Mouse (Mus musculus) thymus, postnatal 14 days (tissue): ENCODE data around the gene Snx21.
"Not testable (repeated sequence)": the region's sequence is repeated elsewhere in the genome, so short reads cannot be mapped to it uniquely, and the experiment has no call there.

Experiments used
- DNase-seq: peaks from one replicate; pipeline ENCODE4 v3.0.0; 2021

Gene Snx21

GRCm38 (mm10) chr2:164795868-164796267, 10.2 kb downstream of the Snx21 start:
- no peak for DNase-seq

GRCm38 (mm10) chr2:164798554-164798953, 12.9 kb downstream of the Snx21 start:
- not testable (repeated sequence) for DNase-seq

DNA sequence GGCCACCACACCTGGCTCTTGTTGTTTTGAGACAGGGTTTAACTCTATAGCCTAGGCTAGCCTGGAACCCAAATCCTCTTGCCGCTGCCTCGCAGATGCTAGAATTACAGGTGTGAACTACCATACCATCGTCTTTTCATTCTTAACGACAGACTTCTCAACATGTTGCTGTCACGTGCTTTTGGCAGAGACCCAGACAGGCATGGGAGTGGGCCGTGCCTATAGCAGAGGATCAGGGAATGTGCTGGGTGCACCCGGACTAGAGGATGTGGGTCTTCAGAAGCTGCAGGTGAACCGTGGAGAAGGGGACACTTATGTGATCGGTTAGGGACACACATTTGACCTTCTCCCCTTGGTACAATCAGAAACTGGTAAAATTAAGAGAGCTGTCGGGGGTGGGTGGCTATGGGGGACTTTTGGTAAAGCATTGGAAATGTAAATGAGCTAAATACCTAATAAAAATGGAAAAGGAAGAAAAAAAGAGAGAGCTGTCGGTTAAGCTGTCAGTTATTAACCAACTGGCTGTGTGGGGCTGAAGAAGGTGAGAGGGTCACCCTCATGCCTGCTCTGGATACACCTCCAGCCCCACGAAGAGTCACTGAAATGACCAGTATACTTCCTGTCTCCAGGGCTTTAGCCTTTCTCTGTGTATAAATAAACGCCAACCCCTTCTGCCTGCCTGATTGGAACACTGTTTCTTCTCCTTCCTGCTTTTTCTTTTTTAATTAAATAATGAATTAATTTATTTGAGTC, 14.8 kb downstream of the Snx21 start:
- no peak for DNase-seq

GRCm38 (mm10) chr2:164803201-164803920, 17.7 kb downstream of the Snx21 start:
- DNase-seq: no peak

DNA sequence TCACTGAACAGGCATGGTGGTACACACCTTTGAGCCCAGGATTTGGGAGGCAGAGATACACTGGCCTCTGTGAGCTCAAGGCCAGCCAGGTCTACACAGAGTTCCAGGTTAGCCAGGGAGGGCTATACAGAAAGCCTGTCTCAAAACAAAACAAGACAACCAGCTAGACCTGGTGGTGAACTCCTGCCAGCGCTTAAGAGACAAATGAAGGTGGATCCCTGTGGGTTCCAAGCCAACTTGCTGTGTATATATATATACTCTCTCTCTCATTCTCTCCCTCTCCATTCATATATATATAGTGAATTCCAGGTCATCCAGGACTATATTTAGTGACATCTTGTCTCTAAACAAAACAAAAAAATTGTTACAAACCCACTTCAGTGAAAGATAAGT, 18.3 kb downstream of the Snx21 start:
- DNase-seq: no peak

DNA sequence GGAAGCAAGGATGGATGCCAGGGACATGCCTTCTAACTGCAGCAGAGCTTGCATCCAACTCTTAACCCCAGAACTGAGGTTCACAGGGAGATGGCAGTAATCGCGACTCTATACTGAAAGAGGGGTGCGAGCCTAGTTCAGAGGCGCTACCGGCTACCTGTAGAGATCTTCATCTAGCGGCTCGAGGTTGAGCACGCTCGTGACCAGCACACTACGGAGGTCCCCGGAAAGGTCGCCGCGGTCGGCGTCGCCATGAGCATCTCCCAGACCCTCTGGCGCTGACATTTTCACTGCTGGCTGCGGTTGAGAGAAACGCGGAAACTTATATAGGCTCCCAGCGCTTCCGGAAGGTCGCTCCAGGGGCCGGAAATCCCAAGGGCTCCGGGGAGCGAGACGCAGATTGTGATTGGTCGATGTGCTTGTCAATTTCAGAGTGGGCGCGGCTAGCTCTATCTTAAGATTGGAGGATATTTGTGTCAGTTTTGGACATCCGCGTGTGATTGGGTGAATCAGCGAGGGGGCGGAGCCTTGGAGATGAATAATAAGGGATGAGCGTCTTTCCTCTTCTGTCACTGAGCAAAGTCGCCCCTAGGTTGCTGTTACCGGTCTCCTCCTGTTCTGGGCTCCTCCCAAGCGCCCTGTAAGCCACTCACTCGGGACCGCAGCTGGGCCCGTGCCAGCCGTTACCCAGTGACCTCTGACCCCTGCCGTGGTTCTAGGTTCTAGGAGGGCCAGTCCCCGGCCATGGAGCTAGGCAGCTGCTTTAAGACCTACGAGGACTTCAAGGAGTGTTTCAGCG, 19.1 kb downstream of the Snx21 start, which contains the start of the genes Acot8 and Zswim3:
Gene Acot8 (minus strand): TSS at position 350 of the 799 bp plus-strand sequence.
Gene Zswim3 (plus strand): TSS at position 566 of the 799 bp plus-strand sequence.
- peak; percentile 99 for DNase-seq

- no peak for DNase-seq
Measured at GRCm38 (mm10) chr2:164805332-164805718, 19.7 kb downstream of the Snx21 start.

DNA sequence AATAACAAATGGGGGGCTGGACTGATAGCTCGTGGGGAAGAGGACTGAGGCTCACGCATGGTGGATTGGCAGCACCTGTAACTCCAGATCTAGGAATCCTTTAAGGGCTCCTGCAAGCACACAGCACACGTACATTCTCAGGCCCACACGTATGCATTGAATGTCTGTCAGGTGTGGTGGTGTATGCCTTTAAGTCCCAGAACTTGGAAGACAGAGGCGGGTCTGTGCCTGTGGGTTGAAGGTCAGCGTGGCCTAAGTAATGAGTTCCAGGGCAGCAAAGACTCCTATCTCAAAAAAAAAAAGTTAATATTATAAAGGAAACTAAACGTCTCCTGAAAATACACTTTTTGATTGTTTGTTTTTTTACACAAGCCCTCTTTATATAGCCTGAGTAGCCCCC, 21.0 kb downstream of the Snx21 start:
- no peak for DNase-seq

- DNase-seq: no peak
Measured at GRCm38 (mm10) chr2:164813557-164813956, 27.9 kb downstream of the Snx21 start.

DNA sequence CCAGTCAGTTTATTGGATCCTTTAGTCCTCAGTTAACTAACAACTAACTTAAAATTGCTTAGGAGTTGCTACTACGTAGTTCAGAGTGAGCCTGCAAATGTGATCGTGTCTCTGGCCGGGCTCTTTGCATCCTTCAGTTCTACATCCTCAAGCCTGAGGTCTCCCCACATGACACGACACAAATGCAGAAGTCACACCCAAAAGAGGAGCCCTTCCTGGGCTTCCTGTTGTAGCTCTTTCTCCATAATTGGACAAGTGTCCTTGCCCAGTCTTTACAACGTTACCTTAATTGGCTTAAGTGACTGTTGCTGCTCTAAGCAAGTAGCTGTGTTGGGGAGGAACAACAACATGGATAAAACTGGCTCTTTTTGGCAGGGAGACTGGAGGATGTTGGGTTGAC, 29.7 kb downstream of the Snx21 start:
- DNase-seq: no peak

- DNase-seq: no peak
Measured at GRCm38 (mm10) chr2:164815821-164816220, 30.2 kb downstream of the Snx21 start.

- no peak for DNase-seq
Measured at GRCm38 (mm10) chr2:164817206-164817605, 31.6 kb downstream of the Snx21 start.

- DNase-seq: no peak
Measured at GRCm38 (mm10) chr2:164817703-164818102, 32.1 kb downstream of the Snx21 start.

GRCm38 (mm10) chr2:164821060-164821459, 35.4 kb downstream of the Snx21 start:
- no peak for DNase-seq

- peak; percentile 99 for DNase-seq
Measured at GRCm38 (mm10) chr2:164822636-164823165, 37.1 kb downstream of the Snx21 start, which contains the start of gene Zswim1. Gene Zswim1, plus strand, starts transcription at chr2:164822686.

DNA sequence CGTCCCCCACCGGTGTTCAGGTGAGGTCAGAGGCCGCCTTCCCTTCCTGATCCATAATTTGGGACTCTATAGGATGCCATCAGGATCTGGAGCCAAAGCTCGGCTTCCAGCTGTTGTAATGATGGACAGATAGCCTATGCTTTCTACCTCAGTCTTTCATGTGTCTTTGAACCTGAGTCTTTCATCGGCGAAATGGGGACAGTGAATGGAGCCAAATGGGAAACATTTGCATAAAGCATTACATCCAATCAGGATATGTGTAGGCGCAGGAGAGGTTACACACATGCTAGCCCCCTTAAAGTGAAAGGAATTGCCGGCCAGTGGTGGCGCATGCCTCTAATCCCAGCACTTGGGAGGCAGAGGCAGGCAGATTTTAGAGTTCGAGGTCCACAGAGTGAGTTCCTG, 37.6 kb downstream of the Snx21 start:
- peak; percentile 25 for DNase-seq

GRCm38 (mm10) chr2:164823969-164824368, 38.3 kb downstream of the Snx21 start:
- no peak for DNase-seq

DNA sequence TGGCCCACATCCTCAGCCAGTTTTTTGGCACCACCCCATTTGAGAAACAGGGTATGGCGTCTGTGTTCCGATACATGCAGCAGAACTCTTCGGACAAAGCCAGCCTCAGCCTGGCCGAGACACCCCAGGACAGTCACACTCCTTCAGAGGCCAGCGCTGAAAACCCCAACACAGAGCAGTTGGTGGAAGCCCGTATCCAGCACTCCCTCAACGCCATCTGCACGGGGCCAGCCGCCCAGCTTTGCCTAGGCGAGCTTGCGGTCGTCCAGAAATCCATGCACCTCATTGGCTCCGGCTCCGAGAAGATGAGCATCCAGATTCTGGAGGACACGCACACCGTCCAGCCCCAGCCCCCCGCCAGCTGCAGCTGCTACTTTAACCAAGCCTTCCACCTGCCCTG, 39.9 kb downstream of the Snx21 start:
- no peak for DNase-seq

DNA sequence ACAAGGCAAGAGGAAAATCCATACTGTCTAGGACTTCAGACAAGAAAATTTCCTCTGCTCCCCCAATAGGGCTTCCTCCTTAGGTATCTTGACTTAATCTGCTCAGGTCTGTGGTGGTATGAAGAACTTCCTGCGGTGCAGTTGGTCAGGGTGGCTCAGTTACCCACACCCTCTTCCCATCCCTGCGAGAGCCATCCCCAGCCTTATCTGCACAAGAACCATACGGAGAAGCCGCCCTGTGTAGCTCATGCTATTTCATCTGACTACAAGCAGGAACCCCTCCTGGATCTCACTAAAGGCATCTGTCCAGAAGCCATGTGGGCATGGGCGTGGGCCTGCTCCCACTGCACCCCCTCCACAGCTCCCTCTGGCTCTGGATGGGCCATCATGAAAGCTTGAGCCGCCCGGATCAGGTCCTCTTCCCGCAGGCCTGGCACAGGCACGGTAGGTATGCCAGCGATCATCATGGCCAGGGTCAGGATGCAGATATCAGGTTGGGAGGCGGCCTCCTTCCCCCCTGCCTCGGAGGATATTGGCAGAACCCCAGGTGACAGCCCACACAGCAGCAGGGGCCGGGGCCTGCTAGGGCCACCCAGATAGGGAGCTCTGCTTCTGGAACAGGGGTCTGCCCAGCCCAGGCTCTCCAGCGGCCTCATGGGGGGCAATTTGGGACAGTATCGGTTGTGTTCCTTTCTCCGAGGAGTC, 41.7 kb downstream of the Snx21 start:
- no peak for DNase-seq

DNA sequence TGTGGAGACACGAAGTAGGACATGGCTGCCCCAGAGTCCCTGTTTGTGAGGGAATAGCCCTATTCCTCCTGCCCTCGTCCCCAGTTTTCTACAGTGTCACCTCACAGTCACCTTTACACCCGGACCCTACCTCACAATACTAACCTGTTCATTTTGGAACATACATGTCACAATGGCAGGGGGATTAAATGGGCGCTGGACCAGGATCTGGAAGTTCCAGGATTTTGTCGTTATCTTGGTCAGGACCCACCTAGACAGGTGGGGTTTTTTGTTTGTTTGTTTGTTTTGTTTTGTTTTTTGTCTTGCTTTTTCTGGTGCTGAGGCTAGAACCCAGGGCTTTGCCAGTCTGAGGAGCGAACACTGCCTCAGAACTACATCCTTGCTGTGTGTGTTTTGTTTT, 42.8 kb downstream of the Snx21 start, which contains the start of gene Spata25:
Gene Spata25 (minus strand): TSS at position 101 of the 400 bp plus-strand sequence.
- no peak for DNase-seq

- no peak for DNase-seq
Measured at GRCm38 (mm10) chr2:164829090-164829489, 43.5 kb downstream of the Snx21 start.

DNA sequence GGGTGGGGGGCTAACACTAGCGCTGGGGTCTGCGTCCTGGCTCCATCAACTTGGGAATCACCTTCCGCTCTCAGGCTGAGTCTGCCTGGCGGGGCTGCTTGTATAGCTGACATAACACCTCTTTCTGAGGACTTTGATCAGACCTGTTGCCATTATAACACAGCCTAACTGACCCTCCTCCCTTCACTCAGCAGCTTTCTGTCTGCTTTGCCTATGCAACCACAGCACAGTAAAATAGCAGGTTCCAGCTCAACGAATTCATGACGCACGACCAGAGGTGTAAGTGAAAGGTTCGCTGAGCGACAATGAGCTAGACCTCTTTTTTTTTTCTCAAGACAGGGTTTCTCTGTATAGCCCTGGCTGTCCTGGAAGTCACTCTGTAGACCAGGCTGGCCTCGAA, 45.4 kb downstream of the Snx21 start:
- DNase-seq: no peak
